Mouse (Mus musculus): Measurements from ENCODE around the gene Gm14408.
"Not testable (repeated sequence)": the region's sequence is repeated elsewhere in the genome, so short reads cannot be mapped to it uniquely, and the experiment has no call there.

Gm14408 gene

GRCm38 (mm10) chr2:176830840-176831239 is at the start of gene Gm14408:
TSS of gene Gm14408 (plus strand) at chr2:176831140.
- DNase-seq (ENCODE audit: low read depth, low spot score) = not testable (repeated sequence)

GRCm38 (mm10) chr2:176798312-176798711 is 32.6 kb upstream of the Gm14408 start, which contains the start of gene Gm14295:
TSS of gene Gm14295 (plus strand) at chr2:176798612.
- not testable (repeated sequence) for DNase-seq (ENCODE audit: low read depth, low spot score)

GRCm38 (mm10) chr2:176798785-176799184 is 32.2 kb upstream of the Gm14408 start:
- DNase-seq (ENCODE audit: low read depth, low spot score) = not testable (repeated sequence)

Data from c-Kit-negative CD71-positive TER-119-positive erythroid progenitor cells, embryonic 14.5 days (primary cell).